Mouse (Mus musculus): ENCODE results near the gene Camta1. TPM values are rescaled to one million over a fixed set of nuclear protein-coding genes. Genes with fewer than 3 reads are reported as not detected.

The Camta1 gene
- 155 and 168 TPM in 2 replicates for polyA plus RNA-seq (2012; rRNA removed)

DNA sequence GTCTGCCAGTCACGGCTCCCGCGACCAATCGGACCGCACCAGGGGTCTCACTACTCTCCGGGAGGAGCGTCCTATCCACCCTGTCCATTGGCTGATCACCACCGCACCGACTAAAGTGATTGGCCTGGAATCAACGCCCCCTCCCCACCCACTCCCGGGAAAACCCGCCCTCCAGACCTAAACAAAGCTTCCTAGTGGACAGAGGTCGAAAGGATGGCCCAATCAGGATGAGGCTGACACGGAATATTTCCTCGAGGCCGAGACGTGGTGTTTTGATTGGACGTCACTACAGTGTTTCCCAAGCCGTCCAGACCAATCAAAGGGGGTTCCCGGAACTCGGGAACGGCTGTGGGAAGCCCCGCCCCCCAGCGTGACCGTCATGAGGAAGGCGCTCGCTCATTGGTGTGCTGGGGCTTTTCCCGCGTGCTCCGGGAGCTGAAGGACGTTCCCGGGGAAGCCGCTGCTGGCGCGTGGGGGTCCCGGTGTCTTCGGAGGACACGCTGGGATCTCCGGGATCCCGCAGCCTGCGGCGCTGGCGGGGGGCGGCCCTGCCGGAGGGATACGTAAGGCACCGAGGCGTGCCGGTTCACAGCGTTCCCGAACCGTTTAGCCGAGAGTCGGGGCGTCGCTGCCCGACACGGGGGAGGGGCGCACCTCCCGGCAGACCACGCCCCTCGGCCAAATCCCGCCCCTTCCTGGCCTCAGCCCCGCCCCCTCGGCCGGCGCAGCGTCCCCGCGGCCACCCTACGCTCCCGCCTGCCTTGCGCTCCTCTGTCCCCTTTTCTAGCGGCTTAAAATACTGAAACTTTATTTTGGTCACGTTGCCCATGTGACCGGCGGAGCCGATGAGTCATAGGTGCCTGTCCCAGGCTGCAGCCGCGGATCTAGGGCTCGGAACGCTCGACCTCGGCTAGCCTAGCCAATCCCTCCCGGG lies at the start of gene Camta1:
Gene Camta1, minus strand, starts transcription at position 71 of the 934 bp plus-strand sequence.
- Histone ChIP-seq H3K4me3 (replicated peaks; ENCODE audit: insufficient read depth, low read depth, low read length) (peak within 1 kb of the TSS; percentile 81), H3K4me1 (ENCODE audit: control insufficient read depth, insufficient read depth, low read length) (0 out of 2 replicates have a peak, but pooled peaks cover 2% of the 10 kb centered on the region), H3K27ac (ENCODE audit: insufficient read depth, low read length) (peak within 1 kb of the TSS; percentile 98), H3K27me3 (ENCODE audit: control insufficient read depth, insufficient read depth, low read length) (no peaks in the 10 kb centered on the region)
- under 1% methylated on average over 81 of the region's 85 CpGs for WGBS
- DNase-seq: peak; percentile 100
- no peak for TF ChIP-seq CTCF (IDR thresholded peaks at IDR 0.05; ENCODE audit: borderline replicate concordance, insufficient read depth, low read depth, low read length)
- peak; percentile 81; the same call in 1 of the 2 replicates for TF ChIP-seq POLR2A (IDR thresholded peaks at IDR 0.05; ENCODE audit: borderline replicate concordance, insufficient read depth, low read length)

- Histone ChIP-seq H3K4me3 (replicated peaks; ENCODE audit: insufficient read depth, low read depth, low read length) (no peak overlapping the region), H3K27ac (ENCODE audit: insufficient read depth, low read length) (no peak overlapping the region), H3K27me3 (ENCODE audit: control insufficient read depth, insufficient read depth, low read length) (no peaks in the 10 kb centered on the region), H3K4me1 (ENCODE audit: control insufficient read depth, insufficient read depth, low read length) (no peaks in the 10 kb centered on the region)
- 76% methylated on average over 8 of the region's 8 CpGs for WGBS
- TF ChIP-seq CTCF (IDR thresholded peaks at IDR 0.05; ENCODE audit: borderline replicate concordance, insufficient read depth, low read depth, low read length) (no peak), POLR2A (IDR thresholded peaks at IDR 0.05; ENCODE audit: borderline replicate concordance, insufficient read depth, low read length) (no peak)
- DNase-seq: no peak
These were observed 47.1 kb upstream of the Camta1 start for GRCm38 (mm10) chr4:151908809-151909208.

GRCm38 (mm10) chr4:151907577-151908343 lies 46.1 kb upstream of the Camta1 start:
- no peak overlapping the region for H3K27ac ChIP-seq (ENCODE audit: insufficient read depth, low read length)
- no peak for DNase-seq
- H3K4me3 ChIP-seq (replicated peaks; ENCODE audit: insufficient read depth, low read depth, low read length): no peak overlapping the region
- TF ChIP-seq POLR2A (IDR thresholded peaks at IDR 0.05; ENCODE audit: borderline replicate concordance, insufficient read depth, low read length) (no peak), CTCF (IDR thresholded peaks at IDR 0.05; ENCODE audit: borderline replicate concordance, insufficient read depth, low read depth, low read length) (no peak)
- H3K4me1 ChIP-seq (ENCODE audit: control insufficient read depth, insufficient read depth, low read length): peaks cover 8% of the 10 kb centered on the region
- 86% methylated on average over 26 of the region's 26 CpGs for WGBS
- no peaks in the 10 kb centered on the region for H3K27me3 ChIP-seq (ENCODE audit: control insufficient read depth, insufficient read depth, low read length)

DNA sequence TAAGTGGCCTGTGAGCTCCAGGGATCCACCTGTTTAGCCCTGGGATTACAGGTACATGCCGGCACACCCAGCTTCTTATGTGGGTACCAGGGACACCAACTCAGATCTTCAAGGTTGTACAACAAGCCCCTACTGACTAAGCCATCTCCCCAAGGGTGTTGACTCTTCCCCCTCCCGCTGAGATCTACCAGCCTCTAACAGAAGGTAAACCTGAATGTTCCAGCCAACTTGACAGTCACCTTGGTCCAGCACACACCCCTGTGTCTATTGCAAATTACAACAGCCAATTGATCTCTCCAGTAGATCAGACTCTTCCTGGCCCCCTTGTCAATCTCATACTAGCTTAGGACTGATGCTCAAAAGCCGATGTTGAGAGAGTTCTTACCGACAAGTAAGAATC lies 43.9 kb upstream of the Camta1 start:
- no peaks in the 10 kb centered on the region for H3K27me3 ChIP-seq (ENCODE audit: control insufficient read depth, insufficient read depth, low read length)
- H3K4me1 ChIP-seq (ENCODE audit: control insufficient read depth, insufficient read depth, low read length): peaks cover 16% of the 10 kb centered on the region
- TF ChIP-seq CTCF (IDR thresholded peaks at IDR 0.05; ENCODE audit: borderline replicate concordance, insufficient read depth, low read depth, low read length) (no peak), POLR2A (IDR thresholded peaks at IDR 0.05; ENCODE audit: borderline replicate concordance, insufficient read depth, low read length) (no peak)
- no peak overlapping the region for H3K27ac ChIP-seq (ENCODE audit: insufficient read depth, low read length)
- 89% methylated on average over 4 of the region's 4 CpGs for WGBS
- no peak for DNase-seq
- no peak overlapping the region for H3K4me3 ChIP-seq (replicated peaks; ENCODE audit: insufficient read depth, low read depth, low read length)

DNA sequence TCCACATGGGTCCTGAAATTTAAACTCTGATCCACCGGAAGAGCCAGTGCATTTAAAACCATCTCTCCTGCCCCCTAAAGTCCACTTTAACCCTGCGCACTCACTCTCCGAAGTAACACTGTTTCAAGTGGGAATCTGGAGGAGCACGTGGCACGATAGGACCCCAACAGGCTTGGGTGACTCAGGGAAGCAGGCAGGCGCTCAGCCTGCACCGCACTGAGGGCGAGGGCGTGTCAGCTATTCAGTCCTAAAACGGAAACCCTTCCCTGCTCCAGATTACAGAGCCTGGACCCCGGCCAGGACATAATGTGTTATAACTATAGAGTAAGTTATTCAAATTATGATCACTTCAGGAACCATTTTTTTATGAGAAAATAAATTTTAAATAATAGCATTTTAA lies 42.4 kb upstream of the Camta1 start:
- H3K27ac ChIP-seq (ENCODE audit: insufficient read depth, low read length): no peak overlapping the region
- WGBS: 76% methylated on average over 11 of the region's 11 CpGs
- no peak for DNase-seq

DNA sequence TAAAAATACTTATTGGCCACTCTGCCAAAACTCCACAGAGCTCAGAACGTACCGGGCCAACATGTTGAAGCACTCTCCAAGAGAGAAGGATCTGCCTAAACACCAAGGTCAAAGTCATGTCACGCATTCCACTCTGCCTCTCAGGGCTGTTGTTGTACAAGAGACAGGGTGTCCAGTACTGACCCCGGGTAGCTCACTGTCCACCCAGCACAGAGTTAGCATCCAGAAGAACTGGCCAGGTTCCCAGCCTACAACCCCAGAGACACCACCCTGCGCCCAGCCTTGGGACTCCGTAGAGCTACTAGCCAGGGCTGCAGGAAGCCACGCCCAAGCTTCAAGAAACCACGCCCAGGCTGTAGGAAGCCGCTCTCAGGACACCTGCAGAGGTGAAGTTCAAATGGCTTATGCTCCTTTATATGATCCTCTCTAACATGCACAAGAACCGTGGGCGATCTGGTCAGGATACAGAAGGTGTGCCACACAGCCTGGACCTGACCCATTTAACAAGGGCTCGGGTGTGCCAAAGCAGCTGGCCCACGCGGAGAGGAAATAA lies 41.1 kb upstream of the Camta1 start:
- 6% methylated on average over 14 of the region's 14 CpGs for WGBS
- H3K27me3 ChIP-seq (ENCODE audit: control insufficient read depth, insufficient read depth, low read length): no peaks in the 10 kb centered on the region
- DNase-seq: peak; percentile 74 to 78
- peak overlapping the region; percentile 13 for H3K4me3 ChIP-seq (replicated peaks; ENCODE audit: insufficient read depth, low read depth, low read length)
- TF ChIP-seq CTCF (IDR thresholded peaks at IDR 0.05; ENCODE audit: borderline replicate concordance, insufficient read depth, low read depth, low read length): no peak
- TF ChIP-seq POLR2A (IDR thresholded peaks at IDR 0.05; ENCODE audit: borderline replicate concordance, insufficient read depth, low read length): no peak
- peaks cover 16% of the 10 kb centered on the region for H3K4me1 ChIP-seq (ENCODE audit: control insufficient read depth, insufficient read depth, low read length)
- H3K27ac ChIP-seq (ENCODE audit: insufficient read depth, low read length): peak overlapping the region; percentile 9; the same call in 1 of the 2 replicates

More for the DNA sequence above, 42.4 kb upstream of the Camta1 start:
- H3K27me3 ChIP-seq (ENCODE audit: control insufficient read depth, insufficient read depth, low read length): no peaks in the 10 kb centered on the region
- TF ChIP-seq POLR2A (IDR thresholded peaks at IDR 0.05; ENCODE audit: borderline replicate concordance, insufficient read depth, low read length) (no peak), CTCF (IDR thresholded peaks at IDR 0.05; ENCODE audit: borderline replicate concordance, insufficient read depth, low read depth, low read length) (no peak)
- H3K4me1 ChIP-seq (ENCODE audit: control insufficient read depth, insufficient read depth, low read length): peaks cover 16% of the 10 kb centered on the region
- H3K4me3 ChIP-seq (replicated peaks; ENCODE audit: insufficient read depth, low read depth, low read length): no peak overlapping the region

GRCm38 (mm10) chr4:151902046-151902688 lies 40.5 kb upstream of the Camta1 start:
- Histone ChIP-seq H3K4me3 (replicated peaks; ENCODE audit: insufficient read depth, low read depth, low read length) (no peak overlapping the region), H3K27ac (ENCODE audit: insufficient read depth, low read length) (peak overlapping the region; percentile 54), H3K27me3 (ENCODE audit: control insufficient read depth, insufficient read depth, low read length) (no peaks in the 10 kb centered on the region), H3K4me1 (ENCODE audit: control insufficient read depth, insufficient read depth, low read length) (peaks cover 16% of the 10 kb centered on the region)
- DNase-seq: no peak
- TF ChIP-seq CTCF (IDR thresholded peaks at IDR 0.05; ENCODE audit: borderline replicate concordance, insufficient read depth, low read depth, low read length): no peak
- no peak for TF ChIP-seq POLR2A (IDR thresholded peaks at IDR 0.05; ENCODE audit: borderline replicate concordance, insufficient read depth, low read length)
- WGBS: 36% methylated on average over 17 of the region's 17 CpGs
